Mouse (Mus musculus) bone marrow, adult 2 months (tissue): ENCODE results near the gene Rbm14.
A peak's percentile ranks its signal among the peaks of the same experiment; 100 is the strongest.

Experiments used
- CTCF ChIP-seq: fragments of 200-500 bp; IDR thresholded peaks from 2 replicates; pipeline ENCODE4 v1.5.1; 2011; ENCODE audit warnings: low read length, control low read depth; ENCODE audit not compliant: control insufficient read depth, insufficient read depth
- POLR2A ChIP-seq: fragments of 200-500 bp; IDR thresholded peaks from 2 replicates; pipeline ENCODE4 v1.6.1; 2011; ENCODE audit warnings: low read depth, mild to moderate bottlenecking, control low read depth, low read length, borderline replicate concordance; ENCODE audit not compliant: control insufficient read depth

DNA sequence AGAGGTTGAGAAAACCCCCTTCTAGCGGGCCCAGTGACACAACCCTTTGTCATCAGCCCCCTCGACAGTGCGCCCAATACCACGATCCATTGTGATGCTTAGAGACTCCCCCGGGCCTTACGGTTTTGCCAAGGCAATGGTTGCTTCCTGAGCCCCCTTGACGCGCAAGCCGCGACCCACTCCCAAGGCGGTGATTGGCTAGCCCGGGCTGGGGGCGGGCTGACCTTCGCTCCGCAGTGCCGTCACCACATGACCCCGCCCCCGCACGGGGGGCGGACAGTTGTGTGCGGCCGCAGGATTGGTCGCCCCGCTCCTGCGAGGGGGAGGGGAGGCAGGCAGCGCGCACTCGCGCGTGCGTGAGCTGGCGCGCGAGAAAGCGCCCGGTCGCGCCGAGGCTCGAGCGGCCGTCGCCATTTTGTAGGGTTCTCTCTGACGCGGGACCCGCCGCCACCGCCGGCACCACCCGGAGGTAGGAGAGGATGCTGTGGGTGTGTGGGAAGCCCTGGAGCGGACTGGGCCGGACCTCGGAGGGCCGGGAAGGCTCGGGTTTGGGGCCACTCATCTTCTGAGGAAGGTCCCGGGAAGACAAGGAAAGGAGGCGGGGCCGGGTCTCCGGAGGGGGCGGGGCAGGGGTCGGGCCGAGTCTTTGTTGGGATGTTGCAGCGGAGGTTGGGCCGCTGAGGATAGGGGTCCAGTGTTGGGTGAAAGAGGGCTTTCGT, 55.1 kb downstream of the Rbm14 start, which contains the start of gene Rbm4b:
- TF ChIP-seq POLR2A, result peak; percentile 65; the same call in 1 of the 2 replicates
- no peak for TF ChIP-seq CTCF
